Mouse (Mus musculus) midbrain, embryonic 12.5 days (tissue): ENCODE data around the gene Herpud1. TPM values are rescaled to one million over a fixed set of nuclear protein-coding genes. Genes with fewer than 3 reads are reported as not detected.

ENCODE experiments used
- ATAC-seq: fragments of 200-750 bp; cut with Nextera tagmentation; 2 replicates; pipeline ENCODE4 v1.8.0; 2017; ENCODE audit warnings: low read depth, moderate TSS enrichment, moderate library complexity; ENCODE audit not compliant: low FRiP score
- H3K27ac ChIP-seq: fragments of 300-500 bp; sonication (generic); replicated peaks from 2 replicates; pipeline ENCODE4 v1.5.1; 2016; ENCODE audit warnings: mild to moderate bottlenecking
- H3K27me3 ChIP-seq: fragments of 300-500 bp; sonication (generic); 2 replicates; pipeline ENCODE4 v1.6.1; 2016; ENCODE audit warnings: mild to moderate bottlenecking
- H3K36me3 ChIP-seq: fragments of 300-500 bp; sonication (generic); 2 replicates; pipeline ENCODE4 v1.6.1; 2016
- H3K4me1 ChIP-seq: fragments of 300-500 bp; sonication (generic); 2 replicates; pipeline ENCODE4 v1.6.1; 2016
- H3K4me2 ChIP-seq: fragments of 300-500 bp; sonication (generic); replicated peaks from 2 replicates; pipeline ENCODE4 v1.6.1; 2016; ENCODE audit warnings: mild to moderate bottlenecking, moderate library complexity
- H3K4me3 ChIP-seq: fragments of 300-500 bp; sonication (generic); 2 replicates; pipeline ENCODE4 v1.5.1; 2016; ENCODE audit warnings: mild to moderate bottlenecking
- H3K9ac ChIP-seq: fragments of 300-500 bp; sonication (generic); replicated peaks from 2 replicates; pipeline ENCODE4 v1.6.1; 2016; ENCODE audit warnings: mild to moderate bottlenecking, moderate library complexity
- H3K9me3 ChIP-seq: fragments of 300-500 bp; sonication (generic); 2 replicates; pipeline ENCODE4 v1.6.1; 2016; ENCODE audit warnings: mild to moderate bottlenecking
- WGBS: fragments of 180-500 bp; shearing (Covaris S2); methylation state at CpG from one replicate; pipeline ENCODE4 v1.1.7; 2016; 5-methylcytosine and 5-hydroxymethylcytosine counted together
- polyA plus RNA-seq: library from polyadenylated mRNA; unstranded; fragments of >200 nt; fragmentation: Nextera tagmentation; extraction: Ambion mirVana; gene quantifications from 2 replicates; pipeline ENCODE4 v1.2.1, GENCODE M21; 2016

Herpud1 gene
- polyA plus RNA-seq, 1 experiment from 2014 or later = 55.4 TPM

DNA sequence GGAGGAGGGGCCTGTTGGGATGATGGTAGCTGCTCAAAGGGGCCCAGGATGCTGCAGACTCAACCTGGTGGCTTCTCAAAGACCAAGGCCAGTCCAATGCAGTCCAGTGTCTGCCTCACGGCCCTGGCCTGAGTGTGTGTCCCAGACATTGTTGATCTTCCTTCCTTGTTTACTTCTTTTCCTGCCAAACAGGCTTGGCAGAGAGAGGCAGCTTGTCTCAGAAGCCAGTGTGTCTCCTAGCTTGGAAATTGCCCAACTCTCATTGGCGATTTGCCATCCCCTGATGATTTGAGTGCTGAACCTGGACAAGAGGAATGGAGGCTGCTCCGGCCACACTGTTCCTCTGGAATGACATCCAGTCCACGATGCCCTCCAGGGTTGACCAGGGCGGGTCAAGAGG is 27.7 kb upstream of the Herpud1 start:
- WGBS = 80% methylated on average over 5 of the region's 5 CpGs
- H3K9ac ChIP-seq = no peak overlapping the region
- ATAC-seq = no peak

DNA sequence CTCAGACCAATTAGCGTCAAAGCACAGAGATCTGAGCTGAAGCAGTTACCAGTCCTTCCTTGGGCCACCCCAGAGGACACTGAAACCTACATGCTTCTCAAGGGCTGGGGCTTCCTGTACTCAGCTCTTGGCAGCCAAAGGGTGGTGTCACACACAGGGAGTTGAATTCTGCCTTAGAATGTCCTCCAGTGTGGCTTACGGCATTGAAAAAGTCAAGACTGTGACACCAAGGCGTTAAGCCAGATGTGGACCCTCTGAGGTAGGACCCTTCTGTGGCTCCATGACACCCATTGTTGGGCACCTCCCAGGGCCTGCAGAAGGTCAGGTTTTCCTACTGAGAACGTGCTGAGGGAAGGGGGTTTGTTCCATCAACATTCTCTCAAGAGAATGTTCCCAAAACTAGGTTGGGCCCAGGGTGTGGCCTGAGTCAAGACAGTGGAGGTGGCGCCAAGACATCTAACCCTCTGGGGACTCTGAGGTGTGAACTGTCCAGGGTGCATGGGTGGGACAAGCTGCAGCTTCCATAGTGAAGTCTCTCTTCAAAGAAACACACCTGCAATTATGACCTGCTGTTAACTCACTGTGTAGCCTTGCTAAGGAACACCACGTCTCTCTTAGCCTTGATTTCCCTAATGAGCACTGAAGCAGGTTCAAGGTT is 24.3 kb upstream of the Herpud1 start:
- Histone ChIP-seq H3K4me1 (no peaks in the 10 kb centered on the region), H3K27ac (no peak overlapping the region), H3K4me3 (no peak overlapping the region), H3K4me2 (no peak overlapping the region), H3K27me3 (no peaks in the 10 kb centered on the region), H3K9ac (no peak overlapping the region), H3K9me3 (no peaks in the 10 kb centered on the region), H3K36me3 (no peaks in the 10 kb centered on the region)
- no peak for ATAC-seq
- WGBS = 90% methylated on average over 6 of the region's 6 CpGs

More for the DNA sequence above, 27.7 kb upstream of the Herpud1 start:
- Histone ChIP-seq H3K4me2 (no peak overlapping the region), H3K36me3 (no peaks in the 10 kb centered on the region), H3K27me3 (no peaks in the 10 kb centered on the region), H3K4me1 (no peaks in the 10 kb centered on the region), H3K27ac (no peak overlapping the region), H3K4me3 (no peak overlapping the region), H3K9me3 (no peaks in the 10 kb centered on the region)

DNA sequence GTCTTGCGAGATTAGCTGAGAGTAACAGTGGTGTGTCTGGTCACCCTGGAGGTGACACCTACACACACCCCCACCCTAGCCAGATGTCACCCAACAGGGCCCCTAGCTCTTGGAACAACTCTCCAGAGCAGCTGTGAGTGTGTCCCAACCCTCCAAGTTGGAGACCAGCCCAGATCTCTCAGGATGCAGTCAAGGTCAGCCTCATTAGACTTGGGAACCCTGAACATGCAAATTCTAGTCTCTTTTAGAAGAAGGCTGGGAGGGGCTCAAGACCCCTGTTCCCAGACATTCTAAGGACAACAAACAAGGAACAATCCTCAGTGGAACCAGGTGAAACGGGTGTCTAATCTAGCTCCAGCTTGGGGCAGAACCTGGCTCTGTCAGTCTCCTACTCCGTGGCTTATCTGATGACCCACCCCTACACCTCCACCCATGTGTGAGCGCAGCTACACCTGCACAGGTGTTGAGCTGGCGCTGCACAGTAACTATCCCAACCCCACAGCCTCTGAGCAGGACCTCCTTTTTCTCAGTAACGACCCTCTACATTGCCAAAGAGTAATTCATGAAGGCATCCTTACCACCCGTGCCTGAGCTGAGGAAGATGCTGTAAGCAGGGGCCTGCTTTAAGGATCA is 23.5 kb upstream of the Herpud1 start:
- H3K36me3 ChIP-seq = no peaks in the 10 kb centered on the region
- H3K9me3 ChIP-seq = no peaks in the 10 kb centered on the region
- H3K27ac ChIP-seq = no peak overlapping the region
- H3K4me2 ChIP-seq = no peak overlapping the region
- 82% methylated on average over 7 of the region's 7 CpGs for WGBS
- H3K4me3 ChIP-seq = no peak overlapping the region
- H3K27me3 ChIP-seq = no peaks in the 10 kb centered on the region
- H3K4me1 ChIP-seq = no peaks in the 10 kb centered on the region
- no peak for ATAC-seq
- no peak overlapping the region for H3K9ac ChIP-seq

DNA sequence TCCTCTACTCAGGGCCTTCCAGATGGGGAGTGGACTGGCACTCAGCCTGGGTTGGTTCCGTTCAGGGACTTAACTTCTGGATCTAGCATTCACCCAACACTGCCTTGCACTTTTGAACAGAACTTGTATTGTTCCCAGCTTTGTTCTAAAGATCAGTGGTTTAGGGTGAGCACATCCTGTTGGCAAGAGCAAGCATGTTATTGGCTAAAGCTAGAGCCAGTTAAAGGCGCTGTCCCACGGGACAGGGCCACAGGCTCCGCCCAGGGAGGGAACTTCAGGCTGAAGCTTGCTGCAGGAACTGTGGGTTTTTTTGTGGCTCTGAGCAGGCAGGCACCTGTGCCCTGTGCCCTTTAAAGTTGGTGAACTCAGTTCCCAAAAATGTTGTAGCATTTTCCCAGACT is 22.9 kb upstream of the Herpud1 start:
- no peak overlapping the region for H3K4me3 ChIP-seq
- H3K4me2 ChIP-seq = no peak overlapping the region
- no peak overlapping the region for H3K27ac ChIP-seq
- no peak overlapping the region for H3K9ac ChIP-seq
- H3K9me3 ChIP-seq = no peaks in the 10 kb centered on the region
- no peaks in the 10 kb centered on the region for H3K27me3 ChIP-seq
- ATAC-seq = no peak
- no peaks in the 10 kb centered on the region for H3K4me1 ChIP-seq
- no peaks in the 10 kb centered on the region for H3K36me3 ChIP-seq
- 57% methylated on average over 4 of the region's 4 CpGs for WGBS

DNA sequence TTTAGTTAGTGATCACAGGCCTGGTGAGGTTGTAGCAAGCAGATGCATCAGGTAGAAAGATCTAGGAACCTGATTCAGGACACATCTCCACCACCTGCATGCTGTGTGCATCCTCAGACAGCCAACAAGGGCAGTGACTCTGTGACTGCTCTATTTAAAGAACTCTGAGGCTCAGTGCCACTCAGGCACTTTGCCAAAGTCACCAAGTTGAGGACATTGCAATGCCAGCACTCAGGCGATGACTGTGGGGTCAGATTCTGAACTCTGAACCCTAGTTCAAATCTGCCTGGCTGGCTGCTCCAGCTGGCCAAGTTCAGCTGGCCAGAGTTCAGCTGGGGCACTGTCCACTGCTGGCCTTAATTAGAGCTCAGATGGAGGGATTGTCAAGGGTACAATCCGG is 22.3 kb upstream of the Herpud1 start:
- H3K4me2 ChIP-seq = no peak overlapping the region
- no peak overlapping the region for H3K9ac ChIP-seq
- H3K27me3 ChIP-seq = no peaks in the 10 kb centered on the region
- H3K9me3 ChIP-seq = no peaks in the 10 kb centered on the region
- no peak overlapping the region for H3K27ac ChIP-seq
- 85% methylated on average over 2 of the region's 2 CpGs for WGBS
- ATAC-seq = no peak
- no peaks in the 10 kb centered on the region for H3K4me1 ChIP-seq
- no peaks in the 10 kb centered on the region for H3K36me3 ChIP-seq
- H3K4me3 ChIP-seq = no peak overlapping the region

DNA sequence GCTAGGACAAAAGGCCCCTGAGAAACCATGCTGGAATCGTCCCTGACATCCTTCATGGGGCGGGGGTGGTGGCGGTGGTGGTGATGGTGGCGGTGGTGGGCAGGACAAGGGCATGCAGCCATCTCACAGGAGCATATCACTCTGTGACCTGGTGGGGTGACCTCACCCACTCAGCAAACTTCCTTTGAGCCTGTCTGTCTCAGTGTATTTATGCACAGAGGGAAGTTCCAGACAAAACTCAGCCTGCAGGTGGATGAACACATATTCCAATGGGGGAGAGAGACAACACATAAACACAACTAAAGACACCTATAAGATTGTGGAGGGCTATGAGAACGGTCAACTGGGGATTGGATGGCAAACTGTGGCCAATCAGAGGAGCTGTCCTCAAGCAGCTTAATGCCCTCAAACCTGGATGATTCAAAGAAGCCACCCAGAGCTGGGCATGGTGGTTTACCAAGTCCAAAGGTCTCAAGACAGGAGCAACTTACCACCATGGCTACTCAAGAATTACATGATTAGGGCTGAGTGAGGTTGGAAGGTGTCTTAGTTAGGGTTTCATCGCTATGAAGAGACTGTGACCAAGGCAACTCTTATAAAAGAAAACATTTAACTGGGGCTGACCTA is 21.4 kb upstream of the Herpud1 start:
- Histone ChIP-seq H3K9me3 (no peaks in the 10 kb centered on the region), H3K36me3 (no peaks in the 10 kb centered on the region), H3K4me1 (no peaks in the 10 kb centered on the region), H3K27me3 (no peaks in the 10 kb centered on the region), H3K9ac (no peak overlapping the region), H3K27ac (no peak overlapping the region), H3K4me2 (no peak overlapping the region), H3K4me3 (no peak overlapping the region)
- 92% methylated on average over 6 of the region's 6 CpGs for WGBS
- no peak for ATAC-seq

DNA sequence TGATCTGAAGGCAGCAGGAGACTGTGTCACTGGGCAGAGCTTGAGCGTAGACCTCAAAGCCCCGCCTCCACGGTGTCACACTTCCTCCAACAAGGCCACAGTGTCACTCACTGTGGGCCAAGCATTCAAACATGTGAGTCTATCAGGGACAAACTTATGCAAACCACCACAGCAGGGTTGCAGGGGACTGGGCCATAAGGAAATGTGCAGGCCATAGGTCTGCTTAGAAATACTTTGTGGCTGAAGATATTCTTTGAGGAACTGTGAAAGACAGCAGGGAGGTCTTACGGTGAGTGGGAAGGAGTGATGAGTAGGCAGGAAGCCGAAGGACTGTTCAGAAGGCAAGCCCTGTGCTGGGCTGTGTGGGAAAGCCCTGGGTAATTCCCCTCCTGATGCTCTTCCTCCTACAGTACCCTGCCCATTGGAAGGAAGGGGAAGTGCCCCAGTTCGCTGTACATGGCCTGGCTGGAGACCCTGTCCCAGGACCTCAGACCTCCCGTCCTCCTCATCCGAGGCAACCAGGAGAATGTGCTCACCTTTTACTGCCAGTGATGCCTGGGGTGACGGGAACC is 20.7 kb upstream of the Herpud1 start:
- no peaks in the 10 kb centered on the region for H3K4me1 ChIP-seq
- no peak overlapping the region for H3K4me2 ChIP-seq
- 91% methylated on average over 9 of the region's 9 CpGs for WGBS
- no peaks in the 10 kb centered on the region for H3K27me3 ChIP-seq
- ATAC-seq = no peak
- no peak overlapping the region for H3K27ac ChIP-seq
- no peak overlapping the region for H3K9ac ChIP-seq
- no peak overlapping the region for H3K4me3 ChIP-seq
- no peaks in the 10 kb centered on the region for H3K36me3 ChIP-seq
- no peaks in the 10 kb centered on the region for H3K9me3 ChIP-seq

DNA sequence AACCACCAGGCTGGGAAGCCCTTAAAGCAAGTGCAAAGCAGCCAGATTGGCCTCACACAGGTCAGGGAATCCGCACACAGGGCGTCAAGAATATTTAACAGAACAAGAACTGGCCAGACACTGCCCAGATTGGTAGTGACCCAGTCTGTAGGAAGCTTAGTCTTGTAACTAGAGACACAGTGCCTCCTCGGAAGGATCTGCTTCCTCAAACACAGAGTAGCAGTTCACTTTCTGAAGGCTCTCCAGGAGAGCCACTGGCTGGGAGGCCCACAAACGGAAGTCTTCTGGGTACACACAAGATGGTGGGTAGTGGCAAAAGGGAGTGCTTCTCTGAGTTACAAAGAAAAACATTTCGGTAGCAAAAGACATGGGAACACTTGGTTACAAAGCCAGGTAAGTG is 15.4 kb upstream of the Herpud1 start:
- Histone ChIP-seq H3K36me3 (no peaks in the 10 kb centered on the region), H3K9me3 (no peaks in the 10 kb centered on the region), H3K27ac (no peak overlapping the region), H3K4me1 (no peaks in the 10 kb centered on the region), H3K9ac (no peak overlapping the region), H3K27me3 (no peaks in the 10 kb centered on the region), H3K4me3 (no peak overlapping the region), H3K4me2 (no peak overlapping the region)
- no peak for ATAC-seq
- 85% methylated on average over 5 of the region's 5 CpGs for WGBS

DNA sequence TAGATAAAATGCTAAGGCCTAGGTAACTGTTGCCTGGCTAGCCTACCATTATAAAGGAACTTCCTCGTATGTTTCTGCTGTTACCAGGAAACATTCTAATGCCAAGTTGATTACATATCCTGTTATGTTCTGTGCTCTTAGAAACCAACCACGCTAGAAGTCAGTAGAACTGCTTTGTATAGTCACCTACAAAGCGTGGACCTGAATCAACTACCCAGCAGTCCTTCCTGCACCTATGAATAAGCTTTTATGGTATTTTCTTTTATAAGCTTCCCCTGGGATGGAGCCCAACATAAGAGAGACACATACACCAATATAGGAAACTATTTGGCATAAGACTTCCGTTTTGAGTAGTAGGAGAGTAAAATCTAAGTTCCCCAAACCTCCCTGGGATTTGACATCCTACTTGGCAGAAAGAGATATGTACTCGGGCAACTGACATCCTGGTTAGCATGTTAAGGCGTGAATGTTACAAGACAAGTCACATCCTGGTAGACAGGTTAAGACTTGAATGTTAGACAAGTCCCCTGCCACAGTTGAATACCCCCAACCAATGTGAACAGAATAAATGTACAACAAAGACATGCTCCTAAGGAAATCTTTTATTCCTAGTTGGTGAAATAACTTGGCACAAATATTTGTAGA is 13.2 kb upstream of the Herpud1 start:
- H3K4me2 ChIP-seq = no peak overlapping the region
- H3K4me3 ChIP-seq = no peak overlapping the region
- H3K27me3 ChIP-seq = no peaks in the 10 kb centered on the region
- no peak overlapping the region for H3K27ac ChIP-seq
- H3K4me1 ChIP-seq = no peaks in the 10 kb centered on the region
- H3K36me3 ChIP-seq = no peaks in the 10 kb centered on the region
- H3K9me3 ChIP-seq = no peaks in the 10 kb centered on the region
- 87% methylated on average over 6 of the region's 6 CpGs for WGBS
- ATAC-seq = no peak
- no peak overlapping the region for H3K9ac ChIP-seq

DNA sequence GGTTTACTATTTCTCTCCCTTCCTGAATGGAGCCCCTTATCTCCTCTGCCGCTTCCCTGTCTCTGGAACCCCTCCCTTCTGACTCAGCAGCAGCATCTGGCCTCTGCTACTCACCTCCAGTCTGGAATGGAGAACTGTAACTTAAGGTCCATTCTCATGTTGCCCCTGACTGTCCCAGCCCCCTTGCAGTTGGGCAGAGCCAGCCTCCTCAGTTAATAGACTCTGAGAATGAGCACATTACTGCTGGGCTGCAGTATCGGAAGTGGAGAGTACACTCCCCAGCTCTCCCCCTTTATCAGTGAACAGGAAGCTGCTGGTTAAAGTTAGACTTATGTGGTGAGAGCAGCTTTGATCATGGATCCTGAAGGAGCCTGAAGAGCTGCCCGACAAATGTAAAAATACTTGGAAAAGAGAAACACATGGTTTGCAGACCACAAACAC is 10.7 kb upstream of the Herpud1 start:
- no peak overlapping the region for H3K4me2 ChIP-seq
- no peaks in the 10 kb centered on the region for H3K9me3 ChIP-seq
- 73% methylated on average over 3 of the region's 3 CpGs for WGBS
- no peaks in the 10 kb centered on the region for H3K4me1 ChIP-seq
- no peak for ATAC-seq
- H3K27ac ChIP-seq = no peak overlapping the region
- no peaks in the 10 kb centered on the region for H3K27me3 ChIP-seq
- no peaks in the 10 kb centered on the region for H3K36me3 ChIP-seq
- no peak overlapping the region for H3K4me3 ChIP-seq
- no peak overlapping the region for H3K9ac ChIP-seq

DNA sequence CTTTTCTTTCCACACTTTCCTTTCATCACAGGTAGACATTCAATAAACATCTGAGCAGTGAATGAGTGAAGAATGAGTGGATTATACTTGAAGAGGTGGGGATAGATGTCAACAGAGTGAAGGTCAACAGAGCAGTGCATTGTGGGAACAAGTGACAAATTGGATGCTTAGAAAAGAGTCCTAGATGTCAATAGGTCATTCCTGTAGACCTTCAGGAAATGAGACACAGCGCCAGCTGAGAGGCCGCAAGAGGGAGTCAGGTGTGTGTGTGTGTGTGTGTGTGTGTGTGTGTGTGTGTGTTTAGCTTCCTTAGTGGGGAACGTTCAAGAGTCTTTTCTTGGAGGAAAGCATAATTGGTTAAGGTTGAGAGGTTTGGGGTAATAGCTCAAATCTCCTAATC is 10.1 kb upstream of the Herpud1 start:
- Histone ChIP-seq H3K27me3 (no peaks in the 10 kb centered on the region), H3K4me2 (no peak overlapping the region), H3K4me1 (no peaks in the 10 kb centered on the region), H3K36me3 (no peaks in the 10 kb centered on the region), H3K4me3 (no peak overlapping the region), H3K9ac (no peak overlapping the region), H3K27ac (no peak overlapping the region), H3K9me3 (no peaks in the 10 kb centered on the region)
- ATAC-seq = no peak
- WGBS = 83% methylated on average over 3 of the region's 3 CpGs

DNA sequence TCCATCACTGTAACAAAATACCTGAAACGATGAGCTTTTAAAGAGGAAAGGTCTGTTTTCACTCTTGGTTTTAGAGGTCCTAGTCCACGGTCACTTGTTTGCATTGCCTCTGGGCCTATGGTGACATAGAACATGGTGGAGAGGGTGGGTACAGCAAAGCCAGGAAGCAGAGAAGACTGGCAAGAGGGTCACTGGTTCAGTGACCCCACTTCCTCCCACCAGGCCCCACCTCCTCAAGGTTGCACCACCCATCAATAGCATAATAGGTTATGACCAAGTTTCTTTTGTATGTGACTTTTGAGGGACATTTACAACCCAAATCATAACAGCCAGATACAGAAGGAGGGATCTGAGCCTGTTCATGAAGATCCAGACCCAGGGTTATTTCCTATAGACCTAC is 9.7 kb upstream of the Herpud1 start:
- 90% methylated on average over 2 of the region's 2 CpGs for WGBS
- no peak overlapping the region for H3K9ac ChIP-seq
- no peak for ATAC-seq
- H3K4me3 ChIP-seq = no peak overlapping the region
- H3K4me2 ChIP-seq = no peak overlapping the region
- H3K4me1 ChIP-seq = no peaks in the 10 kb centered on the region
- H3K27me3 ChIP-seq = no peaks in the 10 kb centered on the region
- no peaks in the 10 kb centered on the region for H3K36me3 ChIP-seq
- no peak overlapping the region for H3K27ac ChIP-seq
- H3K9me3 ChIP-seq = no peaks in the 10 kb centered on the region
